Mouse (Mus musculus) limb, embryonic 14.5 days (tissue): Measurements from ENCODE around the gene Lsm14a. TPM values are rescaled to one million over a fixed set of nuclear protein-coding genes. Genes with fewer than 3 reads are reported as not detected.
"Not testable (repeated sequence)": the region's sequence is repeated elsewhere in the genome, so short reads cannot be mapped to it uniquely, and the experiment has no call there.

ENCODE experiments used
- ATAC-seq: fragments of 200-750 bp; cut with Nextera tagmentation; 2 replicates; pipeline ENCODE4 v1.8.0; 2017; ENCODE audit warnings: low read depth, moderate number of reproducible peaks, moderate TSS enrichment; ENCODE audit not compliant: low FRiP score
- DNase-seq: peaks from one replicate; pipeline ENCODE4 v3.0.0-alpha.2; 2015; ENCODE audit warnings: low spot score
- H3K27ac ChIP-seq: fragments of 300-500 bp; sonication (generic); replicated peaks from 2 replicates; pipeline ENCODE4 v1.5.1; 2014; ENCODE audit warnings: low read depth, mild to moderate bottlenecking, low read length, moderate library complexity, mixed read lengths
- H3K27me3 ChIP-seq: fragments of 300-500 bp; sonication (generic); 2 replicates; pipeline ENCODE4 v1.6.1; 2014; ENCODE audit warnings: low read length, mixed read lengths; ENCODE audit not compliant: control insufficient read depth, insufficient read depth
- H3K36me3 ChIP-seq: fragments of 300-500 bp; sonication (generic); 2 replicates; pipeline ENCODE4 v1.6.1; 2014; ENCODE audit warnings: mild to moderate bottlenecking, low read length, moderate library complexity, mixed read lengths; ENCODE audit not compliant: control insufficient read depth, insufficient read depth
- H3K4me1 ChIP-seq: fragments of 300-500 bp; sonication (generic); 2 replicates; pipeline ENCODE4 v1.6.1; 2014; ENCODE audit warnings: antibody characterized with exemption, low read length, mixed read lengths; ENCODE audit not compliant: control insufficient read depth, insufficient read depth
- H3K4me2 ChIP-seq: fragments of 300-500 bp; sonication (generic); replicated peaks from 2 replicates; pipeline ENCODE4 v1.6.1; 2014; ENCODE audit warnings: low read depth, mild to moderate bottlenecking, low read length, moderate library complexity; ENCODE audit not compliant: severe bottlenecking
- H3K4me3 ChIP-seq: fragments of 300-500 bp; sonication (generic); replicated peaks from 2 replicates; pipeline ENCODE4 v1.5.1; 2014; ENCODE audit warnings: low read length
- H3K9ac ChIP-seq: fragments of 300-500 bp; sonication (generic); 2 replicates; pipeline ENCODE4 v1.6.1; 2014; ENCODE audit warnings: mild to moderate bottlenecking, low read depth, low read length, moderate library complexity; ENCODE audit not compliant: severe bottlenecking
- H3K9me3 ChIP-seq: fragments of 300-500 bp; sonication (generic); 2 replicates; pipeline ENCODE4 v1.6.1; 2016; ENCODE audit warnings: low read length; ENCODE audit not compliant: control insufficient read depth
- POLR2A ChIP-seq: fragments of 200-500 bp; IDR thresholded peaks from 2 replicates; pipeline ENCODE4 v1.8.0; 2012; ENCODE audit warnings: inconsistent platforms, mild to moderate bottlenecking, moderate library complexity, borderline replicate concordance; ENCODE audit not compliant: insufficient read depth, insufficient read length; ENCODE audit errors: extremely low read depth
- WGBS: fragments of 180-500 bp; shearing (Covaris S2); extraction: QIAGEN DNeasy Blood & Tissue Kit; methylation state at CpG from one replicate; pipeline ENCODE4 v1.1.7; 2014; 5-methylcytosine and 5-hydroxymethylcytosine counted together
- polyA plus RNA-seq, 2 experiments: library from polyadenylated mRNA; depleted of rRNA in 1 of 2; stranded (reverse) in 1 of 2; unstranded in 1 of 2; fragments of >200 nt; fragmentation: Nextera tagmentation in 1 of 2; extraction: Ambion mirVana in 1 of 2; gene quantifications; 2 replicates each; pipeline versions ENCODE4 v1.2.1 to v1.2.3; 2012 to 2014

Gene Lsm14a
- polyA plus RNA-seq, 2 experiments: 65.8 to 87.0 TPM

GRCm38 (mm10) chr7:34337268-34337667 lies 55.8 kb downstream of the Lsm14a start:
- TF ChIP-seq POLR2A: no peak
- WGBS: 91% methylated on average over 2 of the region's 2 CpGs
- H3K27me3 ChIP-seq: no peaks in the 10 kb centered on the region
- H3K9me3 ChIP-seq: no peaks in the 10 kb centered on the region
- DNase-seq (no peak), ATAC-seq (no peak)
- H3K4me2 ChIP-seq: no peak overlapping the region
- H3K9ac ChIP-seq: no peak overlapping the region
- peaks cover 25% of the 10 kb centered on the region for H3K36me3 ChIP-seq
- no peak overlapping the region for H3K4me3 ChIP-seq
- H3K4me1 ChIP-seq: 0 out of 2 replicates have a peak, but pooled peaks cover 4% of the 10 kb centered on the region
- H3K27ac ChIP-seq: no peak overlapping the region

- H3K9ac ChIP-seq, H3K4me3 ChIP-seq, DNase-seq, H3K4me2 ChIP-seq, H3K4me1 ChIP-seq, H3K9me3 ChIP-seq, H3K27ac ChIP-seq, H3K27me3 ChIP-seq, ATAC-seq: not testable (repeated sequence)
- WGBS: 95% methylated on average over 1 of the region's 1 CpGs
- peaks cover 19% of the 10 kb centered on the region for H3K36me3 ChIP-seq
Observed at GRCm38 (mm10) chr7:34336545-34336944, 56.6 kb downstream of the Lsm14a start.

- no peak for ATAC-seq
Observed at GRCm38 (mm10) chr7:34327493-34327892, 65.6 kb downstream of the Lsm14a start.

GRCm38 (mm10) chr7:34324857-34325256 lies 68.3 kb downstream of the Lsm14a start:
- ATAC-seq: no peak
- no peaks in the 10 kb centered on the region for H3K27me3 ChIP-seq
- no peak overlapping the region for H3K4me2 ChIP-seq
- DNase-seq: no peak
- no peak overlapping the region for H3K9ac ChIP-seq
- 90% methylated on average over 1 of the region's 1 CpGs for WGBS
- no peak overlapping the region for H3K4me3 ChIP-seq
- TF ChIP-seq POLR2A: no peak
- no peaks in the 10 kb centered on the region for H3K9me3 ChIP-seq
- H3K4me1 ChIP-seq: no peaks in the 10 kb centered on the region
- H3K36me3 ChIP-seq: no peaks in the 10 kb centered on the region
- H3K27ac ChIP-seq: no peak overlapping the region

More at GRCm38 (mm10) chr7:34327493-34327892, 65.6 kb downstream of the Lsm14a start:
- no peaks in the 10 kb centered on the region for H3K36me3 ChIP-seq
- DNase-seq: peak; percentile 28
- no peaks in the 10 kb centered on the region for H3K4me1 ChIP-seq
- no peaks in the 10 kb centered on the region for H3K27me3 ChIP-seq
- TF ChIP-seq POLR2A: no peak
- H3K9ac ChIP-seq: no peak overlapping the region
- H3K4me2 ChIP-seq: no peak overlapping the region
- H3K4me3 ChIP-seq: no peak overlapping the region
- no peak overlapping the region for H3K27ac ChIP-seq
- 48% methylated on average over 3 of the region's 3 CpGs for WGBS
- no peaks in the 10 kb centered on the region for H3K9me3 ChIP-seq

GRCm38 (mm10) chr7:34324005-34324404 lies 69.1 kb downstream of the Lsm14a start:
- Histone ChIP-seq H3K4me3 (no peak overlapping the region), H3K27me3 (no peaks in the 10 kb centered on the region), H3K27ac (no peak overlapping the region), H3K9ac (no peak overlapping the region), H3K9me3 (no peaks in the 10 kb centered on the region), H3K4me1 (no peaks in the 10 kb centered on the region), H3K36me3 (no peaks in the 10 kb centered on the region), H3K4me2 (no peak overlapping the region)
- ATAC-seq (no peak), DNase-seq (no peak)
- 84% methylated on average over 2 of the region's 2 CpGs for WGBS
- TF ChIP-seq POLR2A: no peak

- Histone ChIP-seq H3K9ac (no peak overlapping the region), H3K9me3 (no peaks in the 10 kb centered on the region), H3K36me3 (no peaks in the 10 kb centered on the region), H3K4me1 (no peaks in the 10 kb centered on the region), H3K27me3 (no peaks in the 10 kb centered on the region), H3K27ac (no peak overlapping the region), H3K4me2 (no peak overlapping the region), H3K4me3 (no peak overlapping the region)
- DNase-seq (no peak), ATAC-seq (no peak)
- TF ChIP-seq POLR2A: no peak
- WGBS: 76% methylated on average over 8 of the region's 8 CpGs
Observed at GRCm38 (mm10) chr7:34323351-34323750, 69.8 kb downstream of the Lsm14a start.
